Mouse (Mus musculus): ENCODE data around the gene Accs.

GRCm38 (mm10) chr2:93791516-93792499 is 57.9 kb downstream of the Accs start:
- no peak for TF ChIP-seq CTCF (IDR thresholded peaks at IDR 0.05; ENCODE audit: low read depth, low read length)
- no peak for TF ChIP-seq POLR2A (IDR thresholded peaks at IDR 0.05; ENCODE audit: borderline replicate concordance, low read depth, low read length)

All from bone marrow macrophage, adult 2 months (primary cell).